Mouse (Mus musculus): ENCODE measurements at regions not wholly inside any gene's neighbourhood (a gene's known extent, or its start where the extent isn't known, plus 50 kb on each side); places are given as distances from the start of the nearest gene placed in this dataset.

- DNase-seq (ENCODE audit: low read depth in 2 of 2, low spot score in 2 of 2): no peak
Measured at GRCm38 (mm10) chr7:73124976-73125375, 250.3 kb upstream of the Rgma start.

- no peak for DNase-seq (ENCODE audit: low read depth in 2 of 2, low spot score in 2 of 2)
Measured at GRCm38 (mm10) chr7:73125864-73126263, 249.4 kb upstream of the Rgma start.

GRCm38 (mm10) chr7:73135786-73136185 lies 239.5 kb upstream of the Rgma start:
- DNase-seq (ENCODE audit: low read depth in 2 of 2, low spot score in 2 of 2): no peak

- no peak for DNase-seq (ENCODE audit: low read depth in 2 of 2, low spot score in 2 of 2)
Measured at GRCm38 (mm10) chr7:73138269-73138668, 237.0 kb upstream of the Rgma start.

- DNase-seq (ENCODE audit: low read depth in 2 of 2, low spot score in 2 of 2): no peak
Measured at GRCm38 (mm10) chr7:73138861-73139493, 236.3 kb upstream of the Rgma start.

GRCm38 (mm10) chr7:73139901-73140300 lies 235.4 kb upstream of the Rgma start:
- no peak for DNase-seq (ENCODE audit: low read depth in 2 of 2, low spot score in 2 of 2)

- no peak for DNase-seq (ENCODE audit: low read depth in 2 of 2, low spot score in 2 of 2)
Measured at GRCm38 (mm10) chr7:73141167-73141566, 234.1 kb upstream of the Rgma start.

GRCm38 (mm10) chr7:73143902-73144301 lies 231.4 kb upstream of the Rgma start:
- no peak for DNase-seq (ENCODE audit: low read depth in 2 of 2, low spot score in 2 of 2)

GRCm38 (mm10) chr7:73144846-73145245 lies 230.5 kb upstream of the Rgma start:
- DNase-seq (ENCODE audit: low read depth in 2 of 2, low spot score in 2 of 2): no peak

GRCm38 (mm10) chr7:73147251-73147650 lies 228.1 kb upstream of the Rgma start:
- no peak for DNase-seq (ENCODE audit: low read depth in 2 of 2, low spot score in 2 of 2)

GRCm38 (mm10) chr7:73150436-73150835 lies 224.9 kb upstream of the Rgma start:
- no peak for DNase-seq (ENCODE audit: low read depth in 2 of 2, low spot score in 2 of 2)

- DNase-seq (ENCODE audit: low read depth in 2 of 2, low spot score in 2 of 2): no peak
Measured at GRCm38 (mm10) chr7:73151586-73152467, 223.5 kb upstream of the Rgma start.

- DNase-seq (ENCODE audit: low read depth in 2 of 2, low spot score in 2 of 2): no peak
Measured at GRCm38 (mm10) chr7:73153668-73154067, 221.6 kb upstream of the Rgma start.

GRCm38 (mm10) chr7:73158833-73159232 lies 216.5 kb upstream of the Rgma start:
- DNase-seq (ENCODE audit: low read depth in 2 of 2, low spot score in 2 of 2): no peak

- no peak for DNase-seq (ENCODE audit: low read depth in 2 of 2, low spot score in 2 of 2)
Measured at GRCm38 (mm10) chr7:73160968-73161367, 214.3 kb upstream of the Rgma start.

GRCm38 (mm10) chr7:73163687-73164086 lies 211.6 kb upstream of the Rgma start:
- no peak for DNase-seq (ENCODE audit: low read depth in 2 of 2, low spot score in 2 of 2)

GRCm38 (mm10) chr7:73165521-73165920 lies 209.8 kb upstream of the Rgma start:
- DNase-seq (ENCODE audit: low read depth in 2 of 2, low spot score in 2 of 2): no peak

GRCm38 (mm10) chr7:73169416-73169815 lies 205.9 kb upstream of the Rgma start:
- DNase-seq (ENCODE audit: low read depth in 2 of 2, low spot score in 2 of 2): no peak

GRCm38 (mm10) chr7:73172615-73173014 lies 202.7 kb upstream of the Rgma start:
- DNase-seq (ENCODE audit: low read depth in 2 of 2, low spot score in 2 of 2): no peak

- DNase-seq (ENCODE audit: low read depth in 2 of 2, low spot score in 2 of 2): no peak
Measured at GRCm38 (mm10) chr7:73183761-73184160, 191.5 kb upstream of the Rgma start.

GRCm38 (mm10) chr7:73184208-73185070 lies 190.9 kb upstream of the Rgma start:
- DNase-seq (ENCODE audit: low read depth in 2 of 2, low spot score in 2 of 2): no peak

Measured in CD8-positive naive resting alpha-beta T cell, adult 2 months (primary cell).